Mouse (Mus musculus) lung, adult 2 months (tissue): ENCODE measurements around the gene Olfr611.

Source experiments
- CTCF ChIP-seq: fragments of 200-500 bp; IDR thresholded peaks from 2 replicates; pipeline ENCODE4 v1.5.1; 2011; ENCODE audit warnings: mild to moderate bottlenecking, low read length, control low read depth; ENCODE audit not compliant: insufficient read depth
- POLR2A ChIP-seq: fragments of 200-500 bp; IDR thresholded peaks from 2 replicates; pipeline ENCODE4 v1.6.1; 2011; ENCODE audit warnings: low read depth, mild to moderate bottlenecking, control low read depth, low read length, borderline replicate concordance; ENCODE audit errors: extremely low read depth

- TF ChIP-seq CTCF (no peak), POLR2A (no peak)
These were observed 27.1 kb upstream of the Olfr611 start, which contains the start of gene Olfr613 for GRCm38 (mm10) chr7:103547774-103548173.
